Mouse (Mus musculus) lung, adult 2 months (tissue): ENCODE data around the gene C1s1.

Source experiments
- CTCF ChIP-seq: fragments of 200-500 bp; IDR thresholded peaks from 2 replicates; pipeline ENCODE4 v1.5.1; 2011; ENCODE audit warnings: mild to moderate bottlenecking, low read length, control low read depth; ENCODE audit not compliant: insufficient read depth
- POLR2A ChIP-seq: fragments of 200-500 bp; IDR thresholded peaks from 2 replicates; pipeline ENCODE4 v1.6.1; 2011; ENCODE audit warnings: low read depth, mild to moderate bottlenecking, control low read depth, low read length, borderline replicate concordance; ENCODE audit errors: extremely low read depth

DNA sequence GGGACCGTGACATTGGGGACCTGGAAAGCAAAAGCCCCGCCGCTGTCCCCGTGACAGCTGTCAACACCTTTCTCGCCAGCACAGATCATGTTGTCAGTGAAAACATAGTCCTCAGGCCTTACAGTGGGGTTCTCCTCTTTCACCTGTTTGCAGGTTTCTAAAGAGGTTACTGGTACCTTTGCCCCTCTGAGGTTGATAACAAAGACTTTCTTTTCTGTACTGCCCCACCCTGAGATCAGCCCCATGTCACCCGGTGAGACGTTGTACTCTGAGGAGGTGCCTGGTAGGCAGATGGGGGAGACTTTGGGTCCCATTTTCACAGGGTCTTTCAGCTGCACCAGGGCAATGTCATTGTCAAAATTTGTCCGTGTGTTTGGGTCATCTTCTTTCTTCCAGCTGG is 11.1 kb downstream of the C1s1 start:
- TF ChIP-seq CTCF (no peak), POLR2A (no peak)
